Mouse (Mus musculus): ENCODE results near the gene Dph7.

Gene Dph7

DNA sequence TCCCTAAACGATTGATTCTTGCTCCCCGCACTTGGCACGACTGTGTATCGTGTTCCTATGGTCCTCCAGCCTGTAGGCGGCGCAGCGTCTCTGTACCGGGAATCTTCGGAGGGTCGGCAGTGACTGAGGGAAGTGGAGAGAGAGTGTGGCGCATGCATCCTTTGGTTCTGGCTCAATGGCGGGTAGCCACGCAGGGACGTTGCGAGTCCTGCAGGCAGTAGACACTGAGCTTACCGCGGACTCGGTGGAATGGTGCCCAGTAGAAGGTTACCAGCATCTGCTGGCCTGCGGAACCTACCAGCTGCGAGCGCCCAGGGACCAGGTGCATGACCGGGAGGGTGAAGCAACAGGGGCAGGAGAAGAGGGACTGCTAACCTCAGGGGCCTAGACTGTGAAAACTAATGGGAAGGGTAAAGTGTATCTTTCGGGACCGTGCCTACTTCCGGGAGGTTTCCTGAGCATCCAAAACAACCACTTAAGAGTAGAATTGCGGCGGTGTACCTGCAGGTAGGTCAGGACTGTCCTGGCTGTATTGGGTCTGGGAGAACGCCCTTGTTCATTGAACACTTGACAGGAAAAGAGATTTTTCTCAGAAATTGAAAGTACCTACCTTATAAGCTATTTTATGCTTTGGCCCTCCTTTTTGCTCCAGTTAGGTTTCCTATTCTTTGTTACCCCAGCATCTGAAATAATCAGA is at the start of gene Dph7:
TSS of gene Dph7 (plus strand) at position 97 of the 697 bp plus-strand sequence.
- DNase-seq (ENCODE audit: low spot score), result peak; percentile 83

DNA sequence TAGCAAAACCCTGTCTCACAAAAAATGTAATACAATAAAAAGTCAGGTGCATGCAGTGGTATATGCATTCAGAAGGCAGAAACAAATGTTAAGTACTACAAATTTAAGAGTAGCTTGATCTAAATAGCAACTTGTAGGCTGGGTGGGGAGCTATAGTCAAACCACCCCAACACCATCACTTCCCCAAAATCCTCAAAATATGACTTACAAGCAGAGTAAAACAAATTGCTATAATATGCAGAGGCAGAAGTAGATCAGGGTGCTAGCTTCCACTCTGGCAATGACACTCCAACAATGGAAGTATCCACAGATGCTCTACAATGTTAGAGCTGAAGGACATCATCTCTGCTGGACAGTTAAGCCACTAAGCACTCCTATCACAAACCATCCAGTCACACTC is 49.6 kb upstream of the Dph7 start:
- no peak for DNase-seq (ENCODE audit: low spot score)

DNA sequence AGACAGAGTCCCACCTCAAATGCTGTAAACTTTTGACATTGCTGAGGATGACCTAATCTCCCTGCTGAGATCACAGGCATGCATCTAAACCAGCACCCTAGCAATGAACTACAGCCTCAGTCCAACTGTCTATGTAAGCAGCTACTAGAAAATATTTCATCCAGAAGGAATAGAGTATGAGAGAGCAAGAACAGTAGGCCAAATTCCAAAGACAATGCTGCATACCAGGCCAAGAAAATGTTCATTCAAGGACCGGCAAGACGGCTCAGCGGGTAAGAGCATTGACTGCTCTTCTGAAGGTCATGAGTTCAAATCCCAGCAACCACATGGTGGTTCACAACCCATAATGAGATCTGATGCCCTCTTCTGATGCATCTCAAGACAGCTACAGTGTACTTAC is 47.4 kb upstream of the Dph7 start:
- DNase-seq (ENCODE audit: low spot score), result no peak

DNA sequence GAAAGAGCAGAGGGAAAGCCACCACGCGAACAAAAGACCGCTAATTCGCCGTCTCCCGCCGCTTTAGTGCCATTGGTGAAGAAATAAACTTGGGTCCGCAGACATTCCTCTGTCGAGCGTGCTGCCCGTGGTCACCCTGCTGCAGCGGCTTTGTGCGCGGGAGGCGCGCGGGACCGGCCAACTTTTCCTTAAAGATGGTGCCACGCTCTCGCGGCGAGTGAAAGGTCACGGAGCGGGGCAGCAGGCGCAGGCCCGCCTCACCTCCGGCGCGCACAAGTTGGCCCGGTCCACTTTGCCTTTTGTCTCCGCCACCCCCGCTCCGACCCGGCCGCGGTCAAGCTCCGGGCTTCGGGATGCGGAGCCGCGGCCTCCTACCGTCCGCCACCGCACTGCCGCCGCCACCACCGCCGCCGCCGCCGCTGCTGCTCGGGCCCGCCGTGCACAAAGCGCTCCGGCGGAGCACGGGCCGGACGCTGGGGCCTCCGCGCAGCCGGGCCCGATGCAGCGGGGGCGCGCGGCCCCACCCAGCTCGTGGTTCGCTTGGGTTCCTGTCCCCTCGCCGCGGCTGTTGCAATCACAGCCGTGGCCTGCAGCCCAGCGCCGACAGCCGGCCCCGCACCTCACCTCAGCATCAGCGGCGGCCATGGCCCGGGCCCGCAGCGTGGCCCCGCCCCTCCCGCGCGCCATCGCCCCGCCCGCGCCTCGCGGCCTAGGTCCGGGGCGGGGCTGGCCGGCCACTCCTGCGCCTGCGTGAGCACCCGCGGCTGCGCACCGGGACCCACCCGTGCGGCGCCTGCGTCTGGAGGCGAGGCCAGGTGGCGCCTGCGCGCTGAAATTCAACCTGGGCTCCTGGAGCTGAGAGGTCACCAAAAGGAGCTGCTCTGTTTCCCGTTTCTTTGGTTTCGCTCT is 43.0 kb upstream of the Dph7 start, which contains the start of gene Ehmt1:
TSS of gene Ehmt1 (minus strand) at position 685 of the 909 bp plus-strand sequence.
- DNase-seq (ENCODE audit: low spot score), result peak; percentile 89

DNA sequence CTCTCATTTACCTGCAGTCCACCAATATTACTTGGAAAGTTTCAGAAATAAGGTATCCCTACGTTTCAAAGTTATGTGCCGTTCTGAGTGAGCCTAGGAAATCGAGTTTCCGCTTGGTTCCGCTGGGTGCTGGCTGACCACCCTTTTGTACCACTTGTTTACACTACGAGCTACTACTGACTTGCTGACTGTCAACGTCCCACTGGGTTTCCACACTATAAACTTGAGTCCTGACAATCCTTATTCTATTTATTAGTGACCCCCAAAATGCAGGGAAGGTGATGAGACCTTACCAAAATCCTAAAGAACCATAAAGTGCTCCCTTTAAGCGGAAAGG is 42.4 kb upstream of the Dph7 start:
- DNase-seq (ENCODE audit: low spot score), result no peak

DNA sequence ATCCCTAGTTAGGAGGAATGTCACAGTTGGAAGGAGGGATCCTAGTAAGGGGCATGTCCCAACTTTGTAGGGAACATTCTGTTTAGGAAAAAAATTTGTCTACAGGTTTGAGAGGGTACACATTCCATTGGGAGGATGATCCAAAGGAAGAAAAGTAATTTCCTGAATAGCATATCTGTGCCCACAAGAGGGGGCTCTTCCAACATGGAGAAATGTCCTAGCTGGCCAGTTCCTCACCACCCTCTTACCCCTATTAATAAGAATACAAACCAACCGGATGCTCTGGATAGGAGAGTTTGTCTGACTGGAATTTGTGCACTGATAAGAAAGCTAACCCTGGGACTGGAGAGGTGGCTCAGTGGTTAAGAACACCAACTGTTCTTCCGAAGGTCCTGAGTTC is 38.6 kb upstream of the Dph7 start:
- no peak for DNase-seq (ENCODE audit: low spot score)

DNA sequence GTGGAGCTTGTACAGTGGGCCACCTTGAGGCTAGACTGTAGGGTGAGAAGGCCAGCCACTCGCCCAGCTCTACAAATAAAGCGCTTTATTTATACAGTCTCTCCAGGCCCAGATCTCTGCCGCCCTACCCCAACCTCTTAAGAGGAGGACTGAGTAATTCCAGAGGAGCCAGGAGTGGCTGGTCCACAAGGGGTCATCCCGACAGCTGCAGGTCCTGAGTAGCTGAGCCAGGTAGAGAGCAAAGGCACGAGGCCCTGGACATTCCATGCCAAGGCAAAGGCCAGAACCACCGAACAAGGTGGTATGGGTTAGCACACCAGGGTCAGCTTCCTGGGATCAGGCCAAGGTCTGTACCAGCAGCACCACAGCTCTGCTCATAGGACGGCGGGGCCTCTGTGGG is 36.9 kb upstream of the Dph7 start:
- no peak for DNase-seq (ENCODE audit: low spot score)

DNA sequence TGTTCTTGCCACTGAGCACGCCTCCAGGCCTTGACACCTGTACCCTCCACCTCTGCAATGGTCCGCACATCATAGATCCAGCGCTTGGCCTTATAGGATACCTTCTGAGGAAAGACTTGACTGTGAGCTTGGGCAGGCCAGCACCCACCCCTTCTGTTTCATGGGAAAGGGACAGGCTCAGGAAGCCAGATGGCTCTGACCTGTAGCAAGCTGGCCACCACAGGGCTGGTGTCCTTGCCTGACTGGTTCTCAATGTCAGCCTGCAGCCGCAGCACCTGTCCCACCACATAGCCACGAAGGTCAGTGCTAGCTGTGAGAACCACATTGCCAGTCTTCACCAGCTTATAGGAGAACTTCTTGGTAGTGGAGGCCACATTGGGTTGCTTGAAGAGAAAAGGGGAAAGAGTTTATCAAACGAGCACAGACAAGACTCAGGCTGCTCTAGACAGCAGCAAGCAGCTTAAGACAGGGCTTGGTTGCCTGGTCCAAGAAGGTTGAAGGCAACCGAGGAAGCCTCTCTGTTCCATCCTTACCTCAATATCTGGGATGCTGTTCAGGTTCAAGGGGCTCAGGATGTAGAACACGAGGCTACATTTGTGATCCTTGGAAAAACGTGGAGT is 35.7 kb upstream of the Dph7 start:
- no peak for DNase-seq (ENCODE audit: low spot score)

DNA sequence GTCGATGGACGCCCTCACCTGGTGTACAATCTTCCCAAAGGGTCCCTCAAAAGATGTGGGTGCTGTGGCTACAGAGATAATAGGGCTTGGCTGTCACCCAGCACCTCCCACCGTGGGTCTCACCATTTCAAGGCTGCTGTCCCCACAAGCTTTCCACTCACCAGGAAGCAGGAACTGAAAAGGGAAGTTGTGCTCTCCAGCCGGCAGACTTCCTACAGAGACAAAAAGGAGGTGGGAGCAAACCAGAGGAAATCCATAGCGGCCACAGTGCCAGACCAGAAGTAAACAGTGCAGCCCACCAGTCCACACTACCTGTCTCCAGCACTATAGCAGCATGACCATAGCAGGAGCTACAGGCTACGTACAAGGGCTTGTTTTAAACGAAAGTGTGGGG is 35.2 kb upstream of the Dph7 start:
- no peak for DNase-seq (ENCODE audit: low spot score)

DNA sequence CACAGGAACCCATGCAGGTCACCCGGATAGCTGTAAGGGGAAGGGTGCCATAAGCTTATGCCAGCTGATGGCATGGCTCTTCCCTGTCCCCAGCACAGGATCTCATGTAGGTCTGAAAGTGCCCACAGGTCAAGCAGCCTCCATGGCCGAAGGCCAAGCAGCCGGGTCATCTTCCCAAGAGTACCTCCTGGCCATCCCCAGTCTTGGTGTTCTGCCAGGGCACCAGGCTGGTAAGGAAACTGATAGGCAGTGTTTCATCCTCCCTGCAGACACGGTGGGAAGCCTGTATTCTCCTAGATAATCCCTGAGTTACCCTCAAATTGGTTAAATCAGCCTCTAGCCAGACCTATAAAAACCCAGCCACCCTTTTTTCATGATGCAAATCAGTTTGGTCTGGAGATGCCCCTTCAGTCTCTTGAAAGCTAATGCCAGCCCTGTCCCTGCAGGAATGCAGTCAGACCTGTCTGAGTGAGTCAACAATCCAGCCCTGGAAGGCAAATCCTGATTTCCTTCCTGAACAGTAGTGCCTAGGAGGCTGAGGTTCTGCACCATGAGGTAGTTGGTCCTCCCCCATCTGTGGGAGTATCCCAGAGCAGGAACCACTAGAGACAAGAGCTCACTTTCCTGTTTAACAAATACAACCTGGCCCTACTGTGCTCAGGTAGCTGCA is 34.3 kb upstream of the Dph7 start:
- DNase-seq (ENCODE audit: low spot score), result no peak

DNA sequence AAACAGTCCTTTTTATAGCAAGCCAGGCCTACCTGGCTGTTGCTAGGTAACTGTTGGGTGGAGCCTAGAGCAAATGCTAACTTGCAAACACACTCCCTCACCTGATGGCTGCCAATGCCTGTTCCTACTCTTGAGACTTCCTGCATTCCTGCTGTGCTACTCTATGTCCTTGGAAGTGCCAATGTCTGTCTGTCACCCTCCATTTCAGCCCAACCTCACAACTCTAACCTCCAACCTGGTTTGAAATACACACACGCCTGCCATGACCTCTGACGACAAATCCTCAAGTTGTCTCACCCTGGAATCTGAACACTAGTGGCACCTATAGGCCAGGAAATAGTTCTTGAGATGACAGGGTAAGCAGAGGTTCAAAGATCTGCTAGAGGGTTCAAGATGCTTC is 33.1 kb upstream of the Dph7 start:
- DNase-seq (ENCODE audit: low spot score), result no peak

DNA sequence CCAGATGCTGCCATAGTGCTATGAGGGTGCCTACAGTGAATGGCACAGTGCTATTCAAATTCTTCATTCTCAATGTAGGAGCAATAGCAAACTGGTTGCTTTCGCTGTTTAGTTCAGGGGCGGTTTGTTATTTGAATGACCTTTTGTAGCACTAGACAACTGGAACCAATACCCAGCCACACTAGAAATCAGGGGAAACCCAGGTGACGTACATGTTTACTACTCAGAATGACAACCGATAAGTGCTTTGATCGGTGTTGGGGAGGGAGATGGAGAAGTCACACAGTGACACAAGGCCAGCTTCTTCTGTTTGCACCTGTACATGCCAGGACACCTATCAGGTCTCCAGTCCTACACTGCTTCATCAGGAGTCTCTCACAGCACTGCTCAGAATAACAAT is 32.6 kb upstream of the Dph7 start:
- no peak for DNase-seq (ENCODE audit: low spot score)

DNA sequence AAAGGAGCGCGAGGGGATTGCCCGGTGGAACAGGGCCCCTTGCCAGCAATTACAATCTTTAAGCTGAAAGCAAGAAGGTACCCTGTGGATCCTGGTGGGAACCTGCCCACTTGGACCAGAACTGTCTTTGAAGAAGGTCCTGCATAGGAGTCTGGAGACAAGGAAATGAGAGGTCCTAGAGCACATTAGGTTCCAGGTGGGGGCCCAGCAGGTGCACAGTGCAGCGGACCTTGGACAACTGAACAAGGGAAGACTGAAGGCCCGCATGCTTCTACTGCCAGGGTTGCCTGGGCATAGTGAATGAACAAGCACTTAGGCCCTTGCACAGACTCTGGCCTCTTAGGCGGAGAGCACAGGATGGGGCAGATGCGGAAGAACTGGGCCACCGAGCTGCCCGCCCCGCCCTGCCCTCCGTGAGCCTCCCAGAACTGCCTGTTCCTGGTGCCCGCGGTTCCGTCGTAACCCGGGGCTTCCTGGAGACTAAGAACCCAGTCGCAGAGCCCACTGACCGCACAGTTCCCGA is 27.7 kb upstream of the Dph7 start:
- DNase-seq (ENCODE audit: low spot score), result no peak

DNA sequence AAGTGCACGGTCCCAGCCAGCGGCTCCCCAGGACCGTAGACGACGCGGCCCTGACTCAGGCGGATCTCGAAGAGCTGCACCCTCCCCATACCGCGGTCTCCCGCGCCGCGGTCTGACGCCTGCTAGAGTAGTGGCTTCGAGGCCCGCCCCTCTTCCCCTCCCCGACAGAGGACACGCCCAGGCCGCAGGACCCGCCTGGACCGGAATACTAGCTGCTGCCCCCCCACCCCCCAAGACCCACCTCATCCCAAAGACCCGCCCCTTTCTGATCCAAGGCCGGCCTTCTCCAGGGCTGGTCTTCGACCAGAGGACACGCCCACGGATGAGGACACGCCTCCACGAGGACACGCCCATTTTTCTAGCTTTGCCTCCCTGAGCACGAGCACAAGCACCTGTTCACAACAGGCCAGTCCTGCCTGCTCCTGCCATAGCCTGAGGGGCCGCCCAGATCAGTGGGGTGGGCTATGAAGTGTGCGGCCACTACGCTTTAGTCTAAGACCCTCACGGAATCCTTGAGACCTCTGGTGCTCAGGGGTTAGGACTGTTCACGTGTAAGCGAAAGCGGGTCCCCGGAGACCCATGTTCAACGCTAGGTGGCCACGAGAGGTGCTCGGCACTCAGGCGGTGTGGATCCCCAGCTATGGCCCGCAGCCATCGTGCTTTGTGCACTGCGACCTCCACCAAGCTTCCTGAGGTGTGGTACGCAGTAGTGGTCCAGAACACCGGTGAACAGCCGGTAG is 27.0 kb upstream of the Dph7 start, which contains the start of gene Arrdc1:
TSS of gene Arrdc1 (minus strand) at position 196 of the 740 bp plus-strand sequence.
- peak; percentile 98 for DNase-seq (ENCODE audit: low spot score)

DNA sequence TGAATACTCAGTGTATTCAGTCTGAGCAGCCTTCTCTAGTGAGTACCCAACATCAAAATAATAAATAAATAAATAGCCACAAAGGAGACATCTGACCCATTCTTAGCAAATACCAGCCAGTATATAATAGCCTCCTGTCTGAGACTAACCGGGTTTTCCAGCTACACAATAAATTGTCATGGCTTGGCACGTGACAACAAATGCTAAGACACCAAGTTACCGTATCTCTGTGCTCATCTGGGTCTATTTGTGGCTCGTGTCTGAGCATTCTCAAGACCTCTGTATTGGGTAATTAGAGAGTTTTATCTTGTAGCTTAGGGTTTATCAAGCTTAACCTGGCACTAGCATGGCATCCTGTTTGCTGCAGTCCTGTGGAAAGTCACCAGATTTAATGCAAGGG is 20.1 kb upstream of the Dph7 start:
- DNase-seq (ENCODE audit: low spot score), result no peak

DNA sequence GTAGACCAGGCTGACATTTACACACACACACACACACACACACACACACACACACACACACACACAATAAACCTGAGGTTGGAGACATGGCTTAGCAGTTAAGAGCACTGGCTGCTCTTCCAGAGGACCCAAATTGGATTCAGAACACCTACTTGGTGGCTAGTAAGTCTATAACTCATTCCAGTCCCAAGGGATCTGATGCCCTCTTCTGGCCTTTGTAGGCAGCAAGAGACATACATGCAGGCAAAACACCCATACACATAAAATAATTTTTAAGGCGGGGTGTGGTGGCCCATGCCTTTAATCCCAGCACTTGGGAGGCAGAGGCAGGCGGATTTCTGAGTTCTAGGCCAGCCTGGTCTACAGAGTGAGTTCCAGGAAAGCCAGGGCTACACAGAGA is 17.9 kb upstream of the Dph7 start:
- peak; percentile 14 for DNase-seq (ENCODE audit: low spot score)

DNA sequence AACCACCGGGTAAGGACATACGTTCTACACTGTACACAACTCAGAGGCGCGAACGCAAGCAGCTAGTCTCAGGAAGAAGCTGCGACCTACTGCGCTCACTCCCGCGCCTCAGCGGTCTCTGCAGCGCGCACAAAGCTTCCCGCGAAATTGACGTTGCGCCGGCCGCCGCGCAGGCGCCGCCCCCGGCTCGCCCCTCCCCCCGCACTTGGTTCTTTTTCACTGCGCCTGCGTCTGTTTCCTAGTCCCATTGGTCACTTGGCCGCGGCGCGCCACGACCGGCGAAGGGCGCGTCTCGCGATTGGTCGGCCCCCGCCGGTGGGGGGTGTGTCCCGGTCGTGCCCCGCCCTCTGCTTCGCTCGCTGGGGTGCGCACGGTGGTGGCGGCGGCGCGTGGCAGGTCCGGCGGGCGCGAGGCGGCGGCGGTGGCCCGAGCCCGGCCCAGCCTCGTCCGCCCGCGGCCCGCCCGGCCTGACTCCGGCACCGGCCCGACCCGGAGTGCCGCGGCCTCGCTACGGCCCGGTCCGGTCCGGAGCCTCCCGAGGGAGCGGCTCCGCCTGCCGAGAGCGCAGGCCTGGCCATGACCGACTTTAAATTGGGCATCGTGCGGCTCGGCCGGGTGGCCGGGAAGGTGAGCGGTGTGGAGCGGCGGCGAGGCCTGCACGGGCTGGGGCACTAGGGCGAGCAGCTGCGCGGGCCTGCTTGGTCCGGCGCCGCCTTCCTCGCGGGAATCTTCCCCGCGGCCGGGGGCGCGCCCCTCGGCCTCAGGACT is 12.6 kb upstream of the Dph7 start, which contains the start of gene Zmynd19:
TSS of gene Zmynd19 (plus strand) at position 372 of the 768 bp plus-strand sequence.
- peak; percentile 96 for DNase-seq (ENCODE audit: low spot score)

DNA sequence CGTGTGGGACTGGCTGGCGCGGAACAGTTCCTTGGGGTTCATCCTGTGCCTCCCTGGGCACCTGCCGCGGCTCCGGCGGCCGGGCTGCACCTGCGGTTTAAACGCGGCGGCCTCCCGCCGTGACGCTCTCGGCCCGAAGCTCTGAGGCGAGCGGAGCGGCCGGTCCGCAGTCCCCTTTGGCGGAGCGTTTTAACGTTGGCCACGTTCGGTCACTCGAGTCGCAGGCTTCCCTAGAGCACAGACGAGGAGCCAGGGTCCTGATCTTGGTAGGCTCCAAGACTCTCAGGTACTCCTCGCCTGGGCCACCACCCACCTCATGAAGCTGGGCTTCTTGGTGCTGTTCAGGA is 12.0 kb upstream of the Dph7 start:
- DNase-seq (ENCODE audit: low spot score), result no peak

DNA sequence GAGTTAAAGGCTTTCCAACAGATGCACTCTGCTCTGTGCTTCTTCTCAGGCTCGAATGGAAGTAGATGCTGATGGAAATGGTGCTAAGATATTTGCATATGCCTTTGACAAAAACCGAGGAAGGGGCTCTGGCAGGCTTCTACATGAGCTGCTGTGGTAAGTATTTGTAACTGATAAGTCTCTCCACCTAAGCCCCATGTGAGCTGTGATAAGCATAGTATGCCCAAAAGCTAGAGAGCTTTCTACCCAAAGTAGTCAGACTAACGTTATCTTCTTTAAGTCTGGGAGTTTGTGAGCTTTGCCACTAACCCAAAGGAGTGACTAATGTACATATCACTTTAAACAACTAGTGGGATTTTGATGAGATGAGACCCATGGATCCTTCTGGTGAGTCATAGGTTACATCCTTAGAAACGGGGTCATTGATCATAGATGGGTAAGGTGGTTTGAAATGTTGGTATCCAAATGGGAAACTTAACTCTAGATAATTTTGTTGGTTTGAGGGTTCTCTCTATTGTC is 9.6 kb upstream of the Dph7 start:
- no peak for DNase-seq (ENCODE audit: low spot score)

DNA sequence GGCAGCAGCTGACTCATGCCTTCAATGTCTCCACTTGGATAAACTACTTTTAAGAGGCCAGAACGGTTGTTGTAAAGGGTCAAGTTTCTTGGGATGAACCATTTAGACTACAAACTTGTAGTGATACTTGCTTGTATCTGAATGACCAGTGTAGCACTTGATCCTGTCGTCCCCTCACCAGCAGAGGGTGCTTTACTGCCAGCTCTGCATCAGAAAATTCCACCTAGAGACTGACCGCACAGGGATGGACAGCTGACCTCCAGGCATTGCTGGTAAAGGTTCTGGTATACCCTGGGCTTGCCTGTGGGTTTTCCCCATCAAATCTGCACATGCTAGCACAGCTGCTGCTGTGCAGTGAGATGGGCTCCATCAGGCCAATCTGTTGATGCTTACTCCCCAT is 1.3 kb upstream of the Dph7 start:
- DNase-seq (ENCODE audit: low spot score), result peak; percentile 40
